Mouse (Mus musculus): ENCODE data around the gene Cacna2d1.

- no peak for TF ChIP-seq CTCF (IDR thresholded peaks at IDR 0.05; ENCODE audit: low read depth)
- TF ChIP-seq EP300 (IDR thresholded peaks at IDR 0.05; ENCODE audit: low read depth), result no peak
Observed at GRCm38 (mm10) chr5:16092540-16092939, 158.0 kb downstream of the Cacna2d1 start.

Data from liver, embryonic 14.5 days (tissue).